Mouse (Mus musculus) bone marrow macrophage, adult 2 months (primary cell): ENCODE data around the gene Kl. TPM values are rescaled to one million over a fixed set of nuclear protein-coding genes. Genes with fewer than 3 reads are reported as not detected.

Experiments used
- H3K27ac ChIP-seq: 2 replicates; pipeline ENCODE4 v1.5.1; 2012; ENCODE audit warnings: low read depth, low read length; ENCODE audit not compliant: insufficient read depth
- H3K4me1 ChIP-seq: 2 replicates; pipeline ENCODE4 v1.6.1; 2012; ENCODE audit warnings: low read length; ENCODE audit not compliant: control insufficient read depth, insufficient read depth
- H3K4me3 ChIP-seq: 2 replicates; pipeline ENCODE4 v1.5.1; 2012; ENCODE audit warnings: mild to moderate bottlenecking, low read length, moderate library complexity; ENCODE audit not compliant: insufficient read depth
- CTCF ChIP-seq: IDR thresholded peaks from 2 replicates; pipeline ENCODE4 v1.5.1; 2012; ENCODE audit warnings: low read depth, mild to moderate bottlenecking, low read length, moderate library complexity
- POLR2A ChIP-seq: IDR thresholded peaks from 2 replicates; pipeline ENCODE4 v1.6.1; 2012; ENCODE audit warnings: mild to moderate bottlenecking, low read depth, low read length, borderline replicate concordance
- polyA plus RNA-seq: library from polyadenylated mRNA; stranded (reverse); fragments of >200 nt; gene quantifications from 2 replicates; pipeline ENCODE4 v1.2.4, GENCODE M21; 2012; ENCODE audit not compliant: missing spikeins, insufficient read depth, insufficient read length

Gene Kl
- polyA plus RNA-seq, 1 experiment = not detected

GRCm38 (mm10) chr5:150959861-150960260, 7.5 kb downstream of the Kl start:
- H3K27ac ChIP-seq = no peak overlapping the region
- H3K4me3 ChIP-seq = no peak overlapping the region
- H3K4me1 ChIP-seq = no peaks in the 10 kb centered on the region
- TF ChIP-seq CTCF (no peak), POLR2A (no peak)

- TF ChIP-seq CTCF = no peak
- TF ChIP-seq POLR2A = no peak
Observed at GRCm38 (mm10) chr5:150961615-150962014, 9.2 kb downstream of the Kl start.

GRCm38 (mm10) chr5:150962756-150963155, 10.3 kb downstream of the Kl start:
- no peak overlapping the region for H3K27ac ChIP-seq
- TF ChIP-seq POLR2A = no peak
- TF ChIP-seq CTCF = no peak
- no peak overlapping the region for H3K4me3 ChIP-seq
- no peaks in the 10 kb centered on the region for H3K4me1 ChIP-seq

More at GRCm38 (mm10) chr5:150961615-150962014, 9.2 kb downstream of the Kl start:
- no peaks in the 10 kb centered on the region for H3K4me1 ChIP-seq
- no peak overlapping the region for H3K4me3 ChIP-seq
- H3K27ac ChIP-seq = no peak overlapping the region

DNA sequence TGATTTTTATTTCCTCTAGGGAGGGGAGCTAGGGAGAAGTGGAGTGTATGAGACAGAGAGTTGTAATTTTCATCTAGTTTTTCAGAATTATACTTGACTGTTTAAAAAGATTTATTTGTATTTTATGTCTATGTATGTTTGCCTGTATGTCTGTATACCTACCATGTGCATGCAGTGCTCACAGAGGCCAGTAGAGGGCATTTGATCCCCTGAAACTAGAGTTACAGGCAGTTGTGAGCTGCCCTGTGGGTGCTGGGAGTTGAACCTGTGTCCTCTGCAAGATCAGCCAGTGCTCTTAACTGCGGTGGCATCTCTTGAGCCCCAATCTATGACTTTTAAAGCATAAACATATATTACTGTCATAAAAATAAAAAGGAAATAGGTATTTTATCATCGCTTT, 15.5 kb downstream of the Kl start:
- Histone ChIP-seq H3K27ac (no peak overlapping the region), H3K4me1 (no peaks in the 10 kb centered on the region), H3K4me3 (no peak overlapping the region)
- TF ChIP-seq CTCF (no peak), POLR2A (no peak)

DNA sequence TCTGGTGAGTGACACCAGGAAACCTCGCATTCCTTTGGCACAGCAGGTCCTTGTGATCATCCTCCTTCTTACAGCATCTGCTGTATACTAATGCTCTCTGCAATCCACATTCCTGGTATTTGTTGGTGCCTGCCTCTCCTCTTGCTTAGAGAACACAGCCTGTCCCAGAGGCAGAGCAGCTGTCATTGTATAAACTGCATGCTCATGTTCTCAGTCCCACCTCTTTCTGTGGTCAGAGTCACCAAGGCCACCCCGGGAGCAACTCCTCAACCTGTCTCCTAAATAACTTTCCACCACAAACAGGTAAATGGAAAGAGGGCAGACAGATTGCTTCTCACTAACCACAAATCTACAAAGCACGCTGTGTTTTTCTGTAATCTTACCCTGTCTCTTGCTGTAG, 18.1 kb downstream of the Kl start:
- TF ChIP-seq POLR2A = no peak
- no peak for TF ChIP-seq CTCF
- Histone ChIP-seq H3K4me3 (no peak overlapping the region), H3K4me1 (no peaks in the 10 kb centered on the region), H3K27ac (no peak overlapping the region)

DNA sequence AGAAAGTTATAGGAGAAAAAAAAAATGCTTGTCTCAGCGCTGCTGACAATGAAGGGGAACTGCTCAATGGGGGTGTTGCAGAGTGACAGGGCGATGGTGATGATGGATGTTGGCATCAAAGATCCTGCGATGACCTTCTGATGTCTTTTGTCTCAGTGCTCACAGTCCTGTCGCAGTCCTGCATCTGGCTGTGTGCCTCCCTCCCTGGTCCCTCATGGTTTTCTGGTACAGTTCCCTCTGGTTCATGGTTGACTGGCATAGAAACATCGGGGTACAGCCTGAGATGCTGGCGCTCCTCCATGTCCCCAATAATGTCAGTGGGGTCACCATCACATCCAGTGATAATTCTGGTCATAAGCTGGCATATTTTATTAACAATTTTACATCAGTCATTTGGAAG, 18.7 kb downstream of the Kl start:
- TF ChIP-seq CTCF (no peak), POLR2A (no peak)
- Histone ChIP-seq H3K4me1 (no peaks in the 10 kb centered on the region), H3K27ac (no peak overlapping the region), H3K4me3 (no peak overlapping the region)

DNA sequence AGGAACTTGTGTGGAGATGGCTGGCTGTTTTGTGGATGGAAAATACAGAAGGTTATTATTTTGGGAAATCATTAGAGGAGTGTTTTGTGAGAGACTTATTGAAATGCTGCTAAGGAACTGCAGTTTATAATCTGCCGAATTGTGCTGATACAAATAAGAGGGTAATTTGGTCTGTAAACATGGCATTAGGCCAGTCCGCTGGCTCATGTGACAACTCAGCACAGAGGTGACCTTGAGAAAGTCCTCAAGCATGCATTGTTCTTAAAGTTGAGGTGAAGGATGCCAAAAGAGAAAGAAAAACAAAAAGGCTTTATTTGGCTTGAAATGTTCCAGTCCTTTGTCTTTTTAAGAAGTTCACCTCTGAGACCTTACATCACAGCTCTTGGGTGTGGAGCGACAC, 21.8 kb downstream of the Kl start:
- Histone ChIP-seq H3K27ac (no peak overlapping the region), H3K4me3 (no peak overlapping the region), H3K4me1 (no peaks in the 10 kb centered on the region)
- TF ChIP-seq CTCF (no peak), POLR2A (no peak)

GRCm38 (mm10) chr5:150977383-150977958, 25.1 kb downstream of the Kl start:
- Histone ChIP-seq H3K27ac (no peak overlapping the region), H3K4me1 (no peaks in the 10 kb centered on the region), H3K4me3 (no peak overlapping the region)
- TF ChIP-seq CTCF (no peak), POLR2A (no peak)

- Histone ChIP-seq H3K27ac (no peak overlapping the region), H3K4me3 (no peak overlapping the region), H3K4me1 (no peaks in the 10 kb centered on the region)
- TF ChIP-seq POLR2A = no peak
- no peak for TF ChIP-seq CTCF
Observed at GRCm38 (mm10) chr5:150979341-150980136, 27.1 kb downstream of the Kl start.

- H3K27ac ChIP-seq = no peak overlapping the region
- H3K4me1 ChIP-seq = no peaks in the 10 kb centered on the region
- no peak overlapping the region for H3K4me3 ChIP-seq
- TF ChIP-seq POLR2A (no peak), CTCF (no peak)
Observed at GRCm38 (mm10) chr5:150982082-150982481, 29.7 kb downstream of the Kl start.

DNA sequence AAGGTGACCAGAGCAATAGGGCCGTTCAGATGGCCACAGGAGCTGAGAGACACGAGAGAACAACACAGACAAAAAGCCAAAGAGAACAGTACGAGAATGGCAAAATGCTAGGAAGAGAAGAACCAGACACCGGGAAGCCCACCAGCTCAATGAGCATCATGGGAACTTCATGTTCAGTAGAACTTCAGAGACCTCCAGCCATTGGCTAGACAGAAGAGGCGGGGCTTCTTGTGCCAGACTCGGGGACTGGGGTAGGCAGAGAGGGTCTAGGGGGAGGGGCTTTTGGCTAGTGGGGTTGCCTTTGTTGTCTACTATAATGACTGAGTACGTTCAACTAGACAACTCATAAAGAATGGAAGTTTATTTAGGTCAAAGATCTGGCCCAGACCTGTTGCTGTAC, 41.7 kb downstream of the Kl start:
- Histone ChIP-seq H3K4me3 (no peak overlapping the region), H3K27ac (no peak overlapping the region), H3K4me1 (no peaks in the 10 kb centered on the region)
- TF ChIP-seq CTCF (no peak), POLR2A (no peak)
